ENCODE assay signal across 13 mouse cellular contexts in the genomic region with DNA sequence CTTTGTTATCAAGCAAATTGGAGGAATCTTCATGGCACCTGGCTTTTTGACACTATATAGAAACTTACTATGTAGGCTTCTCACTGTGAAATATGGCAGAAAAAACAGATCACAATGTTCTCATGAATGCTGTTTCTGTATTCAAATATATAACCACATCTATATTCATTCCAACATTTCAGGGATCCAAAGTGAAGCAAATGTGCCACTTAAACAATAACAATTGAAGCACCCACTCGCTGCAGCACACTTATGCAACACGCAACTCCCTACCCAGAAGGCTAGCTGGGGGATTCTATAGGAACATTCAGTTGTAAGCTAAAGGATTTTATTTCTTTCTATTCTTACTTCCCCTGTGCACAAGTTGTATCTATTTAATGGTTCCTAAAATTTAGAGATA.
"Had no signal": no experiment of that assay in that cellular context is flagged by ENCODE, and none has a peak within 500 bp of the region (broad histone marks: within the 10 kb centered on the region; RNA-seq: fewer than 3 reads in every experiment).

No protein-coding gene starts in this region.

- DNase-seq: kidney, adult 18-20 months; kidney, adult 9 months; kidney, postnatal 14 days; kidney, postnatal 4 days; layer of hippocampus, postnatal 36 days; liver, postnatal 0 days; lung, embryonic 14.5 days; lung, postnatal 36 days; retina, postnatal 1 day; right cerebral cortex, postnatal 14 days; right cerebral cortex, postnatal 4 days; thymus, adult 18-20 months; thymus, postnatal 36 days had no signal
